Mouse (Mus musculus) left cerebral cortex, adult 2 months (tissue): ENCODE results near the gene Flvcr2. TPM values are rescaled to one million over a fixed set of nuclear protein-coding genes. Genes with fewer than 3 reads are reported as not detected.
"Not testable (repeated sequence)": the region's sequence is repeated elsewhere in the genome, so short reads cannot be mapped to it uniquely, and the experiment has no call there.

ENCODE experiments used
- DNase-seq, 2 experiments: peaks; one replicate each; pipeline ENCODE4 v3.0.0; 2021 to 2022; ENCODE audit warnings: low spot score in 2 of 2, mixed read lengths in 1 of 2; ENCODE audit errors: extremely low spot score in 1 of 2
- H3K27ac ChIP-seq: fragments of 200-600 bp; 2 replicates; pipeline ENCODE4 v1.8.1; 2022
- H3K4me3 ChIP-seq: fragments of 200-600 bp; 2 replicates; pipeline ENCODE4 v1.8.1; 2022
- CTCF ChIP-seq: fragments of 200-600 bp; IDR thresholded peaks from 2 replicates; pipeline ENCODE4 v1.8.1; 2022; ENCODE audit warnings: antibody characterized with exemption, mild to moderate bottlenecking, moderate library complexity
- intact Hi-C: fragments of 180-260 bp; cut with DNase I; formaldehyde crosslinking; loops from one replicate; pipeline ENCODE4 v1.15.1; 2025
- long read RNA-seq, 2 experiments: library from polyadenylated mRNA; stranded (forward); transcript quantifications; one replicate each; pipeline ENCODE4 v2.0.0; 2021; ENCODE audit warnings: borderline mapping rate in 2 of 2
- total RNA-seq, 2 experiments: library from RNA; stranded (reverse); gene quantifications; 2 replicates each; pipeline ENCODE4 v1.2.3; 2021

Flvcr2 gene
- total RNA-seq = 1 to 10 TPM; 2.2 to 2.7 TPM
- long read RNA-seq, experiment 1, partial matches to known transcripts = 0 of 4 reads
- long read RNA-seq, experiment 1, other reads (novel, unspliced or antisense) = 0 of 4 reads
- long read RNA-seq, experiment 2, transcript Flvcr2-201 (10 exons, 3,435 nt) = major isoform, 5 of 5 reads
- long read RNA-seq, experiment 2, partial matches to known transcripts = 0 of 5 reads
- long read RNA-seq, experiment 2, other reads (novel, unspliced or antisense) = 0 of 5 reads

DNA sequence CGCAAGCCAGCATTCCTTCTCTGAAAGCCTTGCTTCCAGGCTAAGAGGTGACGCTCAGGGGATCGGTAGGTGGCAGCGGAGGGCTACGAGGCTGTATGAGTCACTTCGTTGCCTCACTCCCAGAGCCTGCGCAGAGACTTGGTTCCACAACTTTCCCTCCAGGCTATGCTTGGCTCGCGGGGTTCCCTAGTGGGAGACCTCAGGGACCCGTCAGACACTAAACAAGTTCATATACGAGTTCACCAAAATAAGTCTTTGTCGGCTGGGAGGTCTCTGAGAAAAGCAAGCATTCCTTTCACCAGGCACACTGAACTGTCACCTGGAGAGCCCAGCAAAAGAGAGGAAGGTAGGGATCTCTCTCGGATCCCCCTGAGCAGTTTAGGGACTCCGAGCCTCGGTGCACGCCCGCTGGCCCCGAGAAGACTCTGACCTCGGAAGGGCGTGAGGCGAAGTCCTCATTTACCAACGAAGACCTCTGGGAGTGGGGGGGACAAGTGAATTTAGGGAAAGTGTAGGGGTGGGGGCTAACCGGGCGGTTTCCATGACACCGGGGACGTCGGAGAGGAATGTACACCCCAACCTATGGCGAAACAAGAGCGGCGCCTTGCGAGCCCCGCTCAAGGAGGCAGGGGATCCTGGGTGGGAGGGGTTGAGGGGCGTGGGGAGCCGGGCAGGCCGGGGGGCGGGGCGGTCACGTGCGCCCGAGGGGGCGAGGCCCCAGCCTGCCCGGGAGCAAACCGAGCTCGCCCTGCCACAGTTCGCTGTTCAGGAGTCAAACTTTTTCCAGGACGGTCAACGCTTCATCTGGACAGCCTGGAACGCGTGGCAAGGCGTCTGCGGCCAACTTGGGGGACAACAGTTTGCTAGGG lies at the start of gene Flvcr2:
Gene Flvcr2 (plus strand): TSS at position 713 of the 869 bp plus-strand sequence.
- peak; percentile 65 to 66 for DNase-seq
- peak within 1 kb of the TSS; percentile 45 for H3K4me3 ChIP-seq
- H3K27ac ChIP-seq = 0 out of 2 replicates have a peak within 1 kb of the TSS, but pooled peaks have one; percentile 38
- intact Hi-C loops = loop anchor here (1.0 to 2.0 kb wide), 2 partner anchors 72 to 333 kb away; partner anchors contain the start of gene Tgfb3
- TF ChIP-seq CTCF = peak; percentile 72

DNA sequence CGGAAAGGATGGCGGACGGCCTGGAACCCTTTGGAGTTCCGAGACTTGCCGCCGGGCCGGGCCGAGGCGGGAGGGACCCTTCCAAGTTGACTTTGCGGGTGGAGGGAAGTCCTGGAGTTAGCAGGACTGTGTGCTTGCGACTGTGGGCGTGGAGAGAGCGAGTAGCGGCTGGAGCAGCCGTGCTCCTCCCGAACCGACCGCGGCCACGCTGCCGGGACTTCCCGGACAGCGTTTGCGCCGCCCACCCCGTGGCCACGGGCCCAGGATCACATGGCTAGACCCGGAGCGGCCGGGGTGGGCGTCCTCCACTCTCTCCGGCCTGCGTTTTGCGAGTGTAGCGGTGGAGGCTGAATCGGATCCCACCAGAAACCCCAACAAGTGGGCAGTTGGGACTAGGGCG lies 48.2 kb upstream of the Flvcr2 start:
- H3K27ac ChIP-seq, DNase-seq, H3K4me3 ChIP-seq, intact Hi-C loops: not testable (repeated sequence)

DNA sequence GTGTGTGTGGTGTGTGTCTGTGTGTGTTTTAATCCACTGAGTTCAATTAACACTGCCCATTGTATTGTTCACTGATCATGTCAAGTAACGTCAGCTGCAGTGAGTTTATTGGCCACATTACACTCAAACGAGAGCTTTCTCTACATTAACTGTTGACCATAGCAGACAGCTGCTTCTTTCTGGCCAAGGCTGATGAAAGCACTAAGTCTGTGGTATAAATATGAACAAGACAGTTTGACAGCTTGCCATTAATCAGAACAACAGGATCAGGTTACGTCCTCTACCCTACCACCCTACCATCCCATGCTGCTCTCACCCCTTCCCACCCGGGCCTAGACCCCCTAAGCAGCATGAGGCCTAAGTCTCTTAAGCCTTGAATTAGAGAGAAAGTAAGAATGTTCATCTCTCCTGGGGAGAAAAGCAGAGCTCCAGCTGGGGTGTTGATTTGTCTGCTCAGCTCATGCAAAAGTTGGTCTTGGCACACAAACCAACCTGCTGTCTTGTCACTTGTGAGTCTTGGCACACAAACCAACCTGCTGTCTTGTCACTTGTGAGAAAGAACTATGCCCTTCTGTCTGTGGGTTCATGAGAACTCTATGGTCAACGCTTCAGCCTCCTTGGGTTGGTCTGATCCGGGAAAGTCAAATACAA lies 46.0 kb upstream of the Flvcr2 start:
- intact Hi-C loops = no loop called here
- H3K4me3 ChIP-seq = no peak overlapping the region
- no peak for TF ChIP-seq CTCF
- no peak for DNase-seq
- H3K27ac ChIP-seq = no peak overlapping the region

DNA sequence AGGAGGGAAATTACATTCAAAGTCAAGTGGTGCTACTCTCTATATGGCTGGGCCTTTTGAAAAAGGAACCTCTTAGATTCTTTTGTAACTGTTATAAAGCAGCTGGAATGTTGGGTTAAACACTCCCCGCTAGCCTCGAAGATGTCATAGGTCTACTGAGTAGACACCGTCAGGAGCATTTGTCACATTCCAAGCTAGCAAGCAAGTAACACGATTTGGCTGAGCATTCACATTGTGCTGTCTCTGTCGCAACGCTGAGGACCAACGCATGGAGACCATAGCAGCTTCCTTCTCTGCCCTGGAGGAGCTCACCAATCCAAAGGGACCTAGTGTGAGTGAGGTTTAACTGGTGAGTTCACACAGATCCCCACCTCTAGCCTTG lies 45.5 kb upstream of the Flvcr2 start:
- Histone ChIP-seq H3K27ac (no peak overlapping the region), H3K4me3 (no peak overlapping the region)
- no peak for TF ChIP-seq CTCF
- DNase-seq = no peak
- intact Hi-C loops = no loop called here

DNA sequence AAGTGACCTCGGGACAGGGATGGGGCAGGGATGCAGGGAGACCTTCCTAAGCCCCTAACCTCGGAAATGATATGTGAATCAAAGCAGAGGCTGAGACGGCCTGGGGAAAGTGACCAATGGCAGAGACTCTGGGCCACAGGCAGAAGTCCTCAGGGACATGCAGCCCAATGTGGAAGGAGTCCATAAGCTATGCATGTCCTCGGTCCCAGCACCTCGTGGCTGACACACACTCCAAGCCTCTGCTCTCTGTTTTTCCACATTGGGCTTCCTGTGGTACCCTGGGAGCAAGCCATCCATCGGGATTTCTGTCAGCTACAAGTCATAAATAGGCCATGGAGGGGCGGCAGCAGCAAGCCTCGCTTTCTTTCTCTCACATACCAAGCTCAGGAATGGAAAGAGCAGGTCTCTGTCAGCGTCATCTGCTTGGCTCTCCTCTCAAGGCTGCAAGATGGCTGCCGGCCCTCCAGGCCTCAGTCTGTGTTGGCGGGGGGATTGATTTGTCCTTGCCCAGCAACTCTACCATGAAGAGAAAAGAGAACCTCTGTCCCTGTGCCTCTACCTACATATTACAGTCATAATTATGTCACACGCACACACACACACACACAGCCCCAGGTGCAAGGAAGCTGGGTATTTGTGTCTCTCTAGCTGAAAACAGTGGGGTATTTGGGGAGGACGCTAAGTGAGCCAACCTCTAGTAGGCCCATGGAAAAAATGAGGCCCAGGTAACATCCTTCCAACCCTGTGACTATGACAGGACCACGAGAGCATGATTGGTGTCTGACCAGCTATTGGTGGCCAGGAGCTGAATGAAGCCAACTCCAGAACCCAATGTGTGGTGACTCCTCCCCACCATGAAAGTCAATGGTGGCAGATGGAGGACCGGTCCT lies 43.9 kb upstream of the Flvcr2 start:
- Histone ChIP-seq H3K4me3 (no peak overlapping the region), H3K27ac (no peak overlapping the region)
- intact Hi-C loops = no loop called here
- DNase-seq = no peak
- TF ChIP-seq CTCF = no peak

DNA sequence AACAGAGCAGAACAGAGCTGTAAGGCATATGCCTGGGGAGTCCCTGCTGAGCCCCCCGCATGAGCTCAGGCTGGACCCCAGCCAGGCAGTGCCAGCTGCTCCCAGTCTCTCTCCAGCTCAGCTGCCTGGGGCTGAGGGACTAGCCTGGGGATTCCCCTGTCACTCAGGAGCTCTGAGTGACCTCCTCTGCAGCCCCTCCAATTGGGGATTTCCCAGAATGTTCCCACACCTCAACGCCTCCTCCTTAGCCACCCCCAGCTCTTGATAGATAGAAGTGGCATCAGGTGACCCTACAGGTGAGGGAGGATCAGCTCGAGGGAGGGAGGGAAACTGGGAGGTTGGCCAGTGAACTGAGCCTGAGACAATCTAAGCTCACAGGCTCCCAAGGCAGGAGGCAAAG lies 42.8 kb upstream of the Flvcr2 start:
- DNase-seq = no peak
- intact Hi-C loops = no loop called here
- Histone ChIP-seq H3K4me3 (no peak overlapping the region), H3K27ac (no peak overlapping the region)
- TF ChIP-seq CTCF = no peak

DNA sequence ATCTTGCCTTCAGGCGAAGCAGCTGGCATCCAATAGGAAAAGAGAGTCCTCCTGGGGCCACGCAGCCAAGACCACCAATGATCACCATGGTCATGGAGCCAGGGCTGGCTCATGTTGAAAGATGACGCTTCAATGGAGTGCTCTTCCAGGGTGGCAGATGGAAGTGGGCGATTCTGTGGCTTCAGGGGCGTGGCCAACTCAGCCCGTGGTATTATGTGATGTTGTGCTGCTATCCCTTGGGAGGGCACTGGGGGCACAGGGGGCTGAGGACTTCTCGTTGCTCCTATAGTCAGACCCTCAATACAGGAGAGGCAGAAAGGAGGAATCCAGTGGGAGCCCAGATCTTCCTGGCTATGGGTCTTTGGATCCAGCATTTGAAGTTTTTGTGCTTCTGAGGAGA lies 41.8 kb upstream of the Flvcr2 start:
- TF ChIP-seq CTCF = no peak
- intact Hi-C loops = no loop called here
- Histone ChIP-seq H3K27ac (no peak overlapping the region), H3K4me3 (no peak overlapping the region)
- DNase-seq = no peak

DNA sequence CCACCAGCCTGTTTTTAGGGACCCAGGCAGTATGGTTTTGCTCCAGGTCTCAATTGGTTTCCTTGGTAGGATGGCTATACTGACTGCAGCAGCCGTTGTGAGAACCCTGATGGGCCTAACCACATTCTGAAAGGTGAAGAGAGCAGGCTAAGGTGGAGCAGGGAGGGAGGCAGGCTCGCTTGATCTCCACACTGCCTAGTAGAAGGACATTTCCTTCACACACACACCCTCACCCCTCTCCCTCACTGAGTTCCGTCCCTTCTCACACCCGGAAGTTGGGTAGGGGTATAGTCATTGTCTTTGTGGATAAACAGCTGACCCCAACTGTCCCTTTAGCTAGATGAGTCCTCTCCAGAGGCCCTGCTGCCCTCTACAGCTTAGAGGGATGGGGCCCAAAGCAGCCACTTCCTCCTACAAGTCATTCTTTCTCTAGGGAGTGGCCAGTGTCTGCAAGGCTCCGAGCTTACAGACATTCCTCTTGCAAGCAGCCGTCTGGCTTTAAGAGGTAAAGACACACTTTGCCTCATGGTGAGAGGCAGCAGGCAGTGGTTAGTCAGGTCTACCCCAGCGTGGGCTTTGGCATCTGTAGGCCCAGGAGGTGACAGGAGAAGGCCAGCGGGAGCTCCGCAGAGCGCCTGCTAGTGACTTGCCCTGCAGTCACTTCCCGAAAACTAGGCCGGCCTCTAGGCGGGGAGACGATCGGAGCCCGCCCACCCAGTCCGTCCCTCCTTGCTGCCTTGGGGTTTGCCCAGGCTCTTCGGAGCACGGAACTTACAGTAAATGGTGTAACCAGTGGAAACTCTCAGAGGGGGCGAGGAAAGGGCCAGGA lies 41.1 kb upstream of the Flvcr2 start:
- DNase-seq = peak; percentile 42 to 46
- H3K27ac ChIP-seq = 0 out of 2 replicates have a peak overlapping the region, but pooled peaks have one; percentile 37
- no peak; the same call in 1 of the 2 replicates for TF ChIP-seq CTCF
- intact Hi-C loops = no loop called here
- peak overlapping the region; percentile 14 for H3K4me3 ChIP-seq

DNA sequence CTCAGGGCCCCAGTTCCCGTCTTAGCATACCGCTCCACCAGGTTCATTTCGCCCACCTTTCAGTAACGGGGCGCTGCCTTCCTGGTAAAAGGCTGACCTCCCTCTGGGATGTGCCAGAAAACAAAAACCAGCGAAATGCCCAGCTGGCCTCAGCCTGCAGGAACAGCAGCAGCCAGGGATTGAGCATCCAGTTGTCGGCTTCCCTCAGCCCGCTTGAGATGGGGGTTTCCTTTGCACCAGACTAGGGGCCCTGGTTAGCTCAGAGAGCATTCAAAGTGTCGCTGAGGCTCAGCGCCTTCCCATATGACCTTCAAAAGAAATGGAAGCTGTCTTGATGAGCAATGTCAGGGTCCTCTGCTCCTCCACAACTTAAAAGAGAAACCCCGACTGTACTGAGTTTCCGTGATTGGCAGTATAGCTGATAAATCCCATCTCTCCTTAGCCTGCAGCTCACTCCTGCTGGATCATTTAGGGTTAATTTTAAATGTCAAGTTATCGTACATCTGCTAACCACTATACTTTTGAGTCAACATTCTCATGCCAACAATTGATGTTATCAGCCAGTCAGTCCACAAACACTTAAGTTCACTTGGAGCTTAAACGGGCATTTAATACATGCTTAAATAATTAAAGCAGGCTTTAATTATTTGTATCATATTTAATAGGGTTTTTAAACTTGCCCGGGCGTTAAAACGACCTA lies 40.4 kb upstream of the Flvcr2 start:
- Histone ChIP-seq H3K4me3 (peak overlapping the region; percentile 14), H3K27ac (no peak overlapping the region)
- no peak for DNase-seq
- intact Hi-C loops = no loop called here
- no peak for TF ChIP-seq CTCF

DNA sequence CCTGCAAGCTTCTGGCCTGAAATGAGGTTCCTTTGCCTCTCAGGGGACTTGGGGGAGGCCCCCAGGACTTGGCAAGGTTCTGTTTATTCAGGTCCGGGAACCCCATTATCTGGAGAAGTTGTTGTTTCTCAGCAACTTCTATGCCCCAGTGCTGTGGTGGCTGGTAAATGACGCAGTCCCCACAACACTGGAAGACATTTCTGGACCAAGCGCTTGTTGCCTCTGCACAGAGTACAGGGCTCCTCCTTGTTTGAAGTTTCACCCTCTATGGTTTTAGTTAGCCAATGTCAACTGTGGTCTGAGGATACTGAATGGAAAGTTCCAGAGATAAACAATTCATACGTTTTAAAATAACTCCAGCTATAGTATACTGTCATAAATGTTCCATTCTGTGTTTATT lies 39.4 kb upstream of the Flvcr2 start:
- intact Hi-C loops = no loop called here
- DNase-seq = no peak
- Histone ChIP-seq H3K27ac (no peak overlapping the region), H3K4me3 (no peak overlapping the region)
- TF ChIP-seq CTCF = no peak
